Mouse (Mus musculus): ENCODE results near the gene AA467197. TPM values are rescaled to one million over a fixed set of nuclear protein-coding genes. Genes with fewer than 3 reads are reported as not detected.

Gene AA467197
- total and polyA plus RNA-seq, 3 experiments: 3.1 to 30.4 (median 6.4) TPM

GRCm38 (mm10) chr2:122630465-122631225 lies 6.1 kb upstream of the AA467197 start (continued):
- TF ChIP-seq EP300 (IDR thresholded peaks at IDR 0.05; ENCODE audit: low read length) (no peak), KAT2A (IDR thresholded peaks at IDR 0.05; ENCODE audit: insufficient replicate concordance, low read length) (0 out of 2 replicates have a peak, but pooled peaks have one; percentile 59), POLR2AphosphoS2 (IDR thresholded peaks at IDR 0.05; ENCODE audit: low read depth, low read length) (peak; percentile 87; the same call in 1 of the 2 replicates), ETS1 (conservative IDR thresholded peaks at IDR 0.05; ENCODE audit: low read depth, low read length) (no peak; the same call in 1 of the 2 replicates), BHLHE40 (IDR thresholded peaks at IDR 0.05; ENCODE audit: low read depth, low read length) (peak; percentile 87), ZMIZ1 (IDR thresholded peaks at IDR 0.05; ENCODE audit: low read depth, low read length) (peak; percentile 78), ELF1 (IDR thresholded peaks at IDR 0.05; ENCODE audit: low read depth, low read length) (peak; percentile 72), MYC (IDR thresholded peaks at IDR 0.05; ENCODE audit: low read depth, low read length) (no peak), SMC3 (IDR thresholded peaks at IDR 0.05; ENCODE audit: low read depth, low read length) (no peak), CTCF (conservative IDR thresholded peaks at IDR 0.05 in 1 of 2, IDR thresholded peaks at IDR 0.05 in 1 of 2; ENCODE audit: low read depth in 2 of 2, low read length in 2 of 2) (no peak), TCF12 (IDR thresholded peaks at IDR 0.05; ENCODE audit: low read depth, low read length) (peak; percentile 93), USF2 (conservative IDR thresholded peaks at IDR 0.05; ENCODE audit: low read depth, low read length) (no peak)

- Histone ChIP-seq H3K36me3 (replicated peaks in 1 of 2; ENCODE audit: control insufficient read depth in 1 of 2, insufficient read depth in 1 of 2, low read length in 1 of 2) (peaks cover 16 to 29% of the 10 kb centered on the region in 2 experiments), H3K27me3 (replicated peaks) (no peaks in the 10 kb centered on the region), H3K9ac (ENCODE audit: insufficient read depth, low read depth) (peak overlapping the region; percentile 78), H3K27ac (ENCODE audit: insufficient read depth, low read depth) (no peak overlapping the region), H3K4me1 (ENCODE audit: control insufficient read depth in 1 of 2, insufficient read depth in 2 of 2) (peaks cover 0 to 16% of the 10 kb centered on the region in 2 experiments; a peak in 2 of 4 replicates), H3K4me3 (replicated peaks in 1 of 3; ENCODE audit: low read depth in 2 of 3, low read length in 2 of 3, poor library complexity in 1 of 3) (peak overlapping the region; percentile 70 to 92 (median 90)), H3K9me3 (replicated peaks; ENCODE audit: low read length) (no peaks in the 10 kb centered on the region), H3K4me2 (ENCODE audit: insufficient read depth, low read depth, poor library complexity, severe bottlenecking) (peak overlapping the region; percentile 85), H3K79me2 (replicated peaks; ENCODE audit: control insufficient read depth, extremely low read depth, insufficient read depth, poor library complexity, severe bottlenecking) (peaks cover 14% of the 10 kb centered on the region)
- no peak for DNase-seq (ENCODE audit: extremely low read depth)
- no peak for TF ChIP-seq USF2 (conservative IDR thresholded peaks at IDR 0.05; ENCODE audit: low read depth, low read length)
- TF ChIP-seq TCF12 (IDR thresholded peaks at IDR 0.05; ENCODE audit: low read depth, low read length): no peak
- no peak for TF ChIP-seq TBP (conservative IDR thresholded peaks at IDR 0.05; ENCODE audit: low read depth, low read length)
- no peak for TF ChIP-seq POLR2A (IDR thresholded peaks at IDR 0.05; ENCODE audit: low read depth, low read length)
- no peak for TF ChIP-seq MYC (IDR thresholded peaks at IDR 0.05; ENCODE audit: low read depth, low read length)
- no peak for TF ChIP-seq POLR2AphosphoS2 (IDR thresholded peaks at IDR 0.05; ENCODE audit: low read depth, low read length)
- TF ChIP-seq UBTF (IDR thresholded peaks at IDR 0.05; ENCODE audit: low read depth, low read length): 0 out of 2 replicates have a peak, but pooled peaks have one; percentile 34
- in situ Hi-C loops (cut with MboI; ENCODE audit: low pct_ligation_motif_present, low pct_unique_long_range_greater_than_20kb, low sequenced_read_pairs) (loop anchor here (10.0 kb wide), 1 partner anchor 123 kb away; no protein-coding TSS in a partner anchor), dilution Hi-C loops (cut with MboI; ENCODE audit: extremely low pct_ligation_motif_present, extremely low pct_unique_long_range_greater_than_20kb, low sequenced_read_pairs) (no loop called here)
Observed at GRCm38 (mm10) chr2:122631226-122631801, 5.5 kb upstream of the AA467197 start.
